Mouse (Mus musculus) kidney, embryonic 16.5 days (tissue): ENCODE results near the gene Synpo2. TPM values are rescaled to one million over a fixed set of nuclear protein-coding genes. Genes with fewer than 3 reads are reported as not detected.
A peak's percentile ranks its signal among the peaks of the same experiment; 100 is the strongest.

Source experiments
- ATAC-seq: fragments of 200-750 bp; cut with Nextera tagmentation; 2 replicates; pipeline ENCODE4 v1.8.0; 2017; ENCODE audit warnings: moderate TSS enrichment; ENCODE audit not compliant: low FRiP score, low TSS enrichment
- H3K27ac ChIP-seq: fragments of 300-500 bp; sonication (generic); 2 replicates; pipeline ENCODE4 v1.5.1; 2014; ENCODE audit warnings: low read length
- H3K27me3 ChIP-seq: fragments of 300-500 bp; sonication (generic); 2 replicates; pipeline ENCODE4 v1.6.1; 2014; ENCODE audit warnings: low read length, control low read depth, mixed read lengths; ENCODE audit not compliant: insufficient read depth
- H3K36me3 ChIP-seq: fragments of 300-500 bp; sonication (generic); 2 replicates; pipeline ENCODE4 v1.6.1; 2014; ENCODE audit warnings: low read length, control low read depth, mixed read lengths; ENCODE audit not compliant: insufficient read depth
- H3K4me1 ChIP-seq: fragments of 300-500 bp; sonication (generic); 2 replicates; pipeline ENCODE4 v1.6.1; 2014; ENCODE audit warnings: low read length, control low read depth, mixed read lengths; ENCODE audit not compliant: insufficient read depth
- H3K4me2 ChIP-seq: fragments of 300-500 bp; sonication (generic); replicated peaks from 2 replicates; pipeline ENCODE4 v1.6.1; 2014; ENCODE audit warnings: low read depth, low read length
- H3K4me3 ChIP-seq: fragments of 300-500 bp; sonication (generic); 2 replicates; pipeline ENCODE4 v1.5.1; 2014; ENCODE audit warnings: mild to moderate bottlenecking, low read length
- H3K9ac ChIP-seq: fragments of 300-500 bp; sonication (generic); replicated peaks from 2 replicates; pipeline ENCODE4 v1.6.1; 2014; ENCODE audit warnings: low read length
- H3K9me3 ChIP-seq: fragments of 300-500 bp; sonication (generic); 2 replicates; pipeline ENCODE4 v1.6.1; 2016; ENCODE audit warnings: low read length, control low read depth
- WGBS: fragments of 180-500 bp; shearing (Covaris S2); extraction: QIAGEN DNeasy Blood & Tissue Kit; methylation state at CpG from one replicate; pipeline ENCODE4 v1.1.7; 2014; 5-methylcytosine and 5-hydroxymethylcytosine counted together
- polyA plus RNA-seq: library from polyadenylated mRNA; unstranded; fragments of >200 nt; fragmentation: Nextera tagmentation; extraction: Ambion mirVana; gene quantifications from 2 replicates; pipeline ENCODE4 v1.2.1, GENCODE M21; 2015

Gene Synpo2
- polyA plus RNA-seq, 1 experiment from 2014 or later, result 9.9 TPM

- Histone ChIP-seq H3K9me3 (no peaks in the 10 kb centered on the region), H3K4me2 (no peak overlapping the region), H3K4me1 (peaks cover 25% of the 10 kb centered on the region), H3K4me3 (no peak overlapping the region), H3K27ac (0 out of 2 replicates have a peak overlapping the region, but pooled peaks have one; percentile 24), H3K36me3 (no peaks in the 10 kb centered on the region), H3K27me3 (no peaks in the 10 kb centered on the region), H3K9ac (no peak overlapping the region)
- 75% methylated on average over 21 of the region's 21 CpGs for WGBS
- no peak for ATAC-seq
Measured at GRCm38 (mm10) chr3:123173553-123174378, 62.2 kb downstream of the Synpo2 start.

- no peak overlapping the region for H3K27ac ChIP-seq
- H3K4me2 ChIP-seq, result no peak overlapping the region
- no peak for ATAC-seq
- H3K4me1 ChIP-seq, result peaks cover 25% of the 10 kb centered on the region
- no peak overlapping the region for H3K4me3 ChIP-seq
- 74% methylated on average over 5 of the region's 5 CpGs for WGBS
- H3K36me3 ChIP-seq, result no peaks in the 10 kb centered on the region
- H3K27me3 ChIP-seq, result no peaks in the 10 kb centered on the region
- H3K9me3 ChIP-seq, result no peaks in the 10 kb centered on the region
- no peak overlapping the region for H3K9ac ChIP-seq
Measured at GRCm38 (mm10) chr3:123172151-123172550, 63.8 kb downstream of the Synpo2 start.

- H3K27me3 ChIP-seq, result no peaks in the 10 kb centered on the region
- 63% methylated on average over 4 of the region's 4 CpGs for WGBS
- H3K4me2 ChIP-seq, result no peak overlapping the region
- H3K4me3 ChIP-seq, result no peak overlapping the region
- H3K27ac ChIP-seq, result no peak overlapping the region
- ATAC-seq, result peak; percentile 47; the same call in 1 of the 2 replicates
- no peaks in the 10 kb centered on the region for H3K36me3 ChIP-seq
- no peak overlapping the region for H3K9ac ChIP-seq
- peaks cover 27% of the 10 kb centered on the region for H3K4me1 ChIP-seq
- no peaks in the 10 kb centered on the region for H3K9me3 ChIP-seq
Measured at GRCm38 (mm10) chr3:123169398-123169797, 66.6 kb downstream of the Synpo2 start.

GRCm38 (mm10) chr3:123168815-123169214, 67.1 kb downstream of the Synpo2 start:
- peaks cover 26% of the 10 kb centered on the region for H3K4me1 ChIP-seq
- no peak overlapping the region for H3K4me2 ChIP-seq
- no peaks in the 10 kb centered on the region for H3K36me3 ChIP-seq
- no peak overlapping the region for H3K9ac ChIP-seq
- peak; percentile 55; the same call in 1 of the 2 replicates for ATAC-seq
- no peaks in the 10 kb centered on the region for H3K9me3 ChIP-seq
- H3K27ac ChIP-seq, result no peak overlapping the region
- no peak overlapping the region for H3K4me3 ChIP-seq
- WGBS, result 6% methylated on average over 5 of the region's 5 CpGs
- no peaks in the 10 kb centered on the region for H3K27me3 ChIP-seq

- H3K9ac ChIP-seq, result no peak overlapping the region
- no peak overlapping the region for H3K4me2 ChIP-seq
- 51% methylated on average over 5 of the region's 5 CpGs for WGBS
- no peaks in the 10 kb centered on the region for H3K9me3 ChIP-seq
- ATAC-seq, result no peak
- H3K27me3 ChIP-seq, result no peaks in the 10 kb centered on the region
- H3K27ac ChIP-seq, result no peak overlapping the region
- H3K4me1 ChIP-seq, result peaks cover 35% of the 10 kb centered on the region
- no peak overlapping the region for H3K4me3 ChIP-seq
- no peaks in the 10 kb centered on the region for H3K36me3 ChIP-seq
Measured at GRCm38 (mm10) chr3:123166450-123166849, 69.5 kb downstream of the Synpo2 start.

- WGBS, result 49% methylated on average over 1 of the region's 1 CpGs
- H3K36me3 ChIP-seq, result no peaks in the 10 kb centered on the region
- H3K4me2 ChIP-seq, result no peak overlapping the region
- peak overlapping the region; percentile 82 for H3K27ac ChIP-seq
- ATAC-seq, result no peak
- H3K4me3 ChIP-seq, result no peak overlapping the region
- no peak overlapping the region for H3K9ac ChIP-seq
- H3K9me3 ChIP-seq, result no peaks in the 10 kb centered on the region
- H3K27me3 ChIP-seq, result no peaks in the 10 kb centered on the region
- H3K4me1 ChIP-seq, result peaks cover 26% of the 10 kb centered on the region
Measured at GRCm38 (mm10) chr3:123164183-123164582, 71.8 kb downstream of the Synpo2 start.

- Histone ChIP-seq H3K4me3 (no peak overlapping the region), H3K27me3 (no peaks in the 10 kb centered on the region), H3K4me2 (no peak overlapping the region), H3K27ac (peak overlapping the region; percentile 88), H3K4me1 (peaks cover 23% of the 10 kb centered on the region), H3K9me3 (no peaks in the 10 kb centered on the region), H3K36me3 (no peaks in the 10 kb centered on the region), H3K9ac (0 out of 2 replicates have a peak overlapping the region, but pooled peaks have one; percentile 7)
- 23% methylated on average over 4 of the region's 4 CpGs for WGBS
- peak; percentile 36 for ATAC-seq
Measured at GRCm38 (mm10) chr3:123163192-123163523, 72.8 kb downstream of the Synpo2 start.

GRCm38 (mm10) chr3:123162289-123163191, 73.4 kb downstream of the Synpo2 start:
- Histone ChIP-seq H3K4me3 (no peak overlapping the region), H3K9ac (no peak overlapping the region; the same call in 1 of the 2 replicates), H3K27ac (peak overlapping the region; percentile 88), H3K27me3 (no peaks in the 10 kb centered on the region), H3K4me2 (no peak overlapping the region), H3K36me3 (no peaks in the 10 kb centered on the region), H3K9me3 (no peaks in the 10 kb centered on the region), H3K4me1 (peaks cover 23% of the 10 kb centered on the region)
- peak; percentile 24; the same call in 1 of the 2 replicates for ATAC-seq
- 29% methylated on average over 6 of the region's 6 CpGs for WGBS

- peaks cover 23% of the 10 kb centered on the region for H3K4me1 ChIP-seq
- no peak overlapping the region for H3K27ac ChIP-seq
- no peak overlapping the region for H3K9ac ChIP-seq
- H3K36me3 ChIP-seq, result no peaks in the 10 kb centered on the region
- H3K27me3 ChIP-seq, result no peaks in the 10 kb centered on the region
- H3K4me2 ChIP-seq, result no peak overlapping the region
- H3K4me3 ChIP-seq, result no peak overlapping the region
- no peaks in the 10 kb centered on the region for H3K9me3 ChIP-seq
- ATAC-seq, result no peak
- WGBS, result 16% methylated on average over 4 of the region's 4 CpGs
Measured at GRCm38 (mm10) chr3:123160792-123161191, 75.2 kb downstream of the Synpo2 start.
